Mouse (Mus musculus): Measurements from ENCODE around the gene Ptpro. TPM values are rescaled to one million over a fixed set of nuclear protein-coding genes. Genes with fewer than 3 reads are reported as not detected.

Ptpro gene
- polyA plus RNA-seq (2017; shearing (Covaris generic)): not detected

GRCm38 (mm10) chr6:137252194-137252886 is at the start of gene Ptpro:
TSS of gene Ptpro (plus strand) at chr6:137252319.

Other genes with a start within 250 kb of the Ptpro start
- not detected for gene Rerg, start 81.8 kb upstream of the Ptpro start, polyA plus RNA-seq (2017; shearing (Covaris generic))